Mouse (Mus musculus): Measurements from ENCODE around the gene Ptpn7.

GRCm38 (mm10) chr1:135183941-135184570 lies 51.6 kb downstream of the Ptpn7 start:
- TF ChIP-seq CTCF (conservative IDR thresholded peaks at IDR 0.05; ENCODE audit: low read length) (no peak), POU5F1 (IDR thresholded peaks at IDR 0.05; ENCODE audit: borderline replicate concordance, low read length) (no peak), NANOG (IDR thresholded peaks at IDR 0.05; ENCODE audit: borderline replicate concordance, low read length) (no peak)

Measured in E14TG2a.4 (cell line).